Mouse (Mus musculus) intestine, embryonic 14.5 days (tissue): ENCODE data around the gene Tbc1d2. TPM values are rescaled to one million over a fixed set of nuclear protein-coding genes. Genes with fewer than 3 reads are reported as not detected.

Source experiments
- ATAC-seq: fragments of 200-750 bp; cut with Nextera tagmentation; replicated peaks from 2 replicates; pipeline ENCODE4 v1.8.0; 2017; ENCODE audit warnings: low read depth, moderate number of reproducible peaks, moderate TSS enrichment, moderate library complexity; ENCODE audit not compliant: low FRiP score, low TSS enrichment
- DNase-seq: peaks from one replicate; pipeline ENCODE4 v3.0.0-alpha.2; 2018; ENCODE audit warnings: low spot score
- H3K27ac ChIP-seq: fragments of 300-500 bp; sonication (generic); 2 replicates; pipeline ENCODE4 v1.5.1; 2014; ENCODE audit warnings: low read depth, mild to moderate bottlenecking, control low read depth
- H3K27me3 ChIP-seq: fragments of 300-500 bp; sonication (generic); replicated peaks from 2 replicates; pipeline ENCODE4 v1.6.1; 2014; ENCODE audit warnings: low read length, control low read depth; ENCODE audit not compliant: control insufficient read depth, insufficient read depth
- H3K36me3 ChIP-seq: fragments of 300-500 bp; sonication (generic); 2 replicates; pipeline ENCODE4 v1.6.1; 2014; ENCODE audit warnings: low read length, control low read depth; ENCODE audit not compliant: control insufficient read depth, insufficient read depth
- H3K4me1 ChIP-seq: fragments of 300-500 bp; sonication (generic); replicated peaks from 2 replicates; pipeline ENCODE4 v1.6.1; 2014; ENCODE audit warnings: low read length, control low read depth, mixed read lengths; ENCODE audit not compliant: control insufficient read depth, insufficient read depth
- H3K4me2 ChIP-seq: fragments of 300-500 bp; sonication (generic); 2 replicates; pipeline ENCODE4 v1.6.1; 2014; ENCODE audit warnings: low read length
- H3K4me3 ChIP-seq: fragments of 300-500 bp; sonication (generic); 2 replicates; pipeline ENCODE4 v1.5.1; 2014; ENCODE audit warnings: low read depth, low read length, control low read depth, mixed read lengths
- H3K9ac ChIP-seq: fragments of 300-500 bp; sonication (generic); 2 replicates; pipeline ENCODE4 v1.6.1; 2014; ENCODE audit warnings: mild to moderate bottlenecking, low read length
- H3K9me3 ChIP-seq: fragments of 300-500 bp; sonication (generic); 2 replicates; pipeline ENCODE4 v1.6.1; 2016; ENCODE audit warnings: low read length, control low read depth; ENCODE audit not compliant: control insufficient read depth
- WGBS: fragments of 180-500 bp; shearing (Covaris S2); extraction: QIAGEN DNeasy Blood & Tissue Kit; methylation state at CpG from one replicate; pipeline ENCODE4 v1.1.7; 2014; 5-methylcytosine and 5-hydroxymethylcytosine counted together
- polyA plus RNA-seq: library from polyadenylated mRNA; unstranded; fragments of >200 nt; fragmentation: Nextera tagmentation; extraction: Ambion mirVana; gene quantifications from 2 replicates; pipeline ENCODE4 v1.2.1, GENCODE M21; 2014

The Tbc1d2 gene
- polyA plus RNA-seq, 1 experiment from 2014 or later = 4.8 TPM

DNA sequence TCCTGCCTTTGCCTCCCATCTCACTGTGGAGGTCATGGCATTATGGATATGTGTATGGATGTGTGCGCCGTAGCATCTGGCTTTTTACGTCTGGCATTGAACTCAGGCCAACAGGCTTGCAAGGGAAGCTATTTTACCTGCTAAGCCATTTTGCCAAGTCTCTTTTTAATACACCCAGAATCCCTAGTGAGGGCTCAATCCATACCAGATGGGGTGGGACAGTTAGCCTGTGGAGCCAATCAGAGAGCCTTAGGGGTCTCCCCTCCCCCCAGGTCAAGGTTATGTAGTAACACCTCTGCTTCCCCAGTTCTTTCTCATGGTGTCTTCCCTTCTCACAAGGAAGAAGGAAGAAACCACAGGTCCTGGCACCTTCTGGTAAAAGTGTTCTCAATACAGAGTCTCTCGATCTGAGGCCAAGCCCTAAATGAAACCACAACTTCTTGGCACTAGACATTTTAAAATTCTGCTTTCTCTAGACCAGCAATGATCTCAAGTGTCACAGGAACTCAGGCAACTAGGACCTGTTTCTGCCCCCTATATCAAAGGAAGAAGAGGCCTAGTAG lies 84.5 kb downstream of the Tbc1d2 start:
- Histone ChIP-seq H3K9ac (no peak overlapping the region), H3K27ac (no peak overlapping the region), H3K4me2 (no peak overlapping the region), H3K27me3 (no peaks in the 10 kb centered on the region), H3K9me3 (no peaks in the 10 kb centered on the region), H3K4me3 (no peak overlapping the region), H3K36me3 (no peaks in the 10 kb centered on the region), H3K4me1 (peaks cover 1% of the 10 kb centered on the region; the same call in 1 of the 2 replicates)
- 90% methylated on average over 4 of the region's 4 CpGs for WGBS
- ATAC-seq (no peak), DNase-seq (no peak)

- H3K4me1 ChIP-seq = peaks cover 5% of the 10 kb centered on the region; the same call in 1 of the 2 replicates
- 81% methylated on average over 4 of the region's 4 CpGs for WGBS
- no peak for DNase-seq
- no peak overlapping the region for H3K4me3 ChIP-seq
- H3K27ac ChIP-seq = no peak overlapping the region
- H3K9ac ChIP-seq = no peak overlapping the region
- H3K4me2 ChIP-seq = no peak overlapping the region
- H3K9me3 ChIP-seq = no peaks in the 10 kb centered on the region
- no peak for ATAC-seq
- no peaks in the 10 kb centered on the region for H3K36me3 ChIP-seq
- H3K27me3 ChIP-seq = no peaks in the 10 kb centered on the region
These were observed 85.8 kb downstream of the Tbc1d2 start for GRCm38 (mm10) chr4:46564247-46564646.

- DNase-seq (no peak), ATAC-seq (no peak)
- H3K4me2 ChIP-seq = no peak overlapping the region
- 67% methylated on average over 10 of the region's 10 CpGs for WGBS
- no peak overlapping the region for H3K9ac ChIP-seq
- H3K4me3 ChIP-seq = no peak overlapping the region
- H3K9me3 ChIP-seq = no peaks in the 10 kb centered on the region
- no peaks in the 10 kb centered on the region for H3K36me3 ChIP-seq
- no peaks in the 10 kb centered on the region for H3K27me3 ChIP-seq
- peaks cover 5% of the 10 kb centered on the region; the same call in 1 of the 2 replicates for H3K4me1 ChIP-seq
- no peak overlapping the region for H3K27ac ChIP-seq
These were observed 86.2 kb downstream of the Tbc1d2 start for GRCm38 (mm10) chr4:46563847-46564246.

- Histone ChIP-seq H3K9me3 (no peaks in the 10 kb centered on the region), H3K27ac (no peak overlapping the region), H3K4me1 (peaks cover 5% of the 10 kb centered on the region; the same call in 1 of the 2 replicates), H3K9ac (no peak overlapping the region), H3K4me3 (no peak overlapping the region), H3K27me3 (no peaks in the 10 kb centered on the region), H3K4me2 (no peak overlapping the region), H3K36me3 (no peaks in the 10 kb centered on the region)
- 97% methylated on average over 14 of the region's 14 CpGs for WGBS
- no peak for DNase-seq
- ATAC-seq = no peak
These were observed 87.2 kb downstream of the Tbc1d2 start for GRCm38 (mm10) chr4:46562841-46563240.

- H3K4me3 ChIP-seq = no peak overlapping the region
- no peaks in the 10 kb centered on the region for H3K9me3 ChIP-seq
- peaks cover 5% of the 10 kb centered on the region; the same call in 1 of the 2 replicates for H3K4me1 ChIP-seq
- no peak overlapping the region for H3K27ac ChIP-seq
- H3K4me2 ChIP-seq = no peak overlapping the region
- no peak for DNase-seq
- no peak overlapping the region for H3K9ac ChIP-seq
- 83% methylated on average over 5 of the region's 5 CpGs for WGBS
- no peak for ATAC-seq
- H3K36me3 ChIP-seq = no peaks in the 10 kb centered on the region
- no peaks in the 10 kb centered on the region for H3K27me3 ChIP-seq
These were observed 88.0 kb downstream of the Tbc1d2 start for GRCm38 (mm10) chr4:46562037-46562436.

DNA sequence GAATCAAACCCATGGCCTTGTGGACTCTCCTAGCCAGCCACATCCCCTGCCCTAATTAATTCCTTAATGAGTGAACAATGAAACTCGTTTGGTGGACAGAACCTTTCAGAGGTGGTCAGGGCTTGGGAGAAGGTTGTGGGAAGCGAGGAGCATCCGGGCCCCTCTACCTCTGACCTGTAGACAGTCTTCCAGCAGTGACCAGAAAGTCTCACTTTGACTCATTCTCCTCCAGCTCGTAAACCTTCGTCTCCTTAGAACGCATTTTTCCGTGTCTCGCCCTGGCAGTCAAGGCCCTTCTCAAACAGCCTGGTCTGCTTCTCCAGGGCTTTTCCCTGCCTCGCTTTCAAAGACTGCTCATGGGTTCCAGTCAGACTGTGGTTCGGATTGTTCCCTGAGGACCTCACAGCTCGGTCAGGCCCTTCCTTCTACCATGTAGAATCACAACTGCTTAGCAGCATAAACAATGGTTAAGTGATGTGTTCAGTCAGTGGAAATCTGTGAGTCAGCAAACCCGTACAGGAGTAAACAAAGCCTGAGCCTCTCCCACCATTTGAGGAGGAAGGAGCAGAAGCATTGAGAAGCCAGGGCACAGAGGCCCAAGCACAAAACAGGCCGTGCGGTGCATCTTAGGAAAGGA lies 89.8 kb downstream of the Tbc1d2 start:
- no peaks in the 10 kb centered on the region for H3K27me3 ChIP-seq
- no peak for ATAC-seq
- H3K4me3 ChIP-seq = no peak overlapping the region
- H3K9ac ChIP-seq = no peak overlapping the region
- no peaks in the 10 kb centered on the region for H3K36me3 ChIP-seq
- H3K9me3 ChIP-seq = no peaks in the 10 kb centered on the region
- no peak for DNase-seq
- WGBS = 60% methylated on average over 14 of the region's 14 CpGs
- peaks cover 5% of the 10 kb centered on the region; the same call in 1 of the 2 replicates for H3K4me1 ChIP-seq
- no peak overlapping the region for H3K4me2 ChIP-seq
- H3K27ac ChIP-seq = no peak overlapping the region

GRCm38 (mm10) chr4:46558672-46559667 lies 91.0 kb downstream of the Tbc1d2 start:
- Histone ChIP-seq H3K9ac (no peak overlapping the region), H3K27me3 (no peaks in the 10 kb centered on the region), H3K9me3 (no peaks in the 10 kb centered on the region), H3K4me1 (peaks cover 5% of the 10 kb centered on the region; the same call in 1 of the 2 replicates), H3K27ac (peak overlapping the region; percentile 2; the same call in 1 of the 2 replicates), H3K4me2 (no peak overlapping the region), H3K36me3 (no peaks in the 10 kb centered on the region), H3K4me3 (no peak overlapping the region)
- ATAC-seq (peak; percentile 67), DNase-seq (no peak)
- WGBS = 57% methylated on average over 22 of the region's 22 CpGs

DNA sequence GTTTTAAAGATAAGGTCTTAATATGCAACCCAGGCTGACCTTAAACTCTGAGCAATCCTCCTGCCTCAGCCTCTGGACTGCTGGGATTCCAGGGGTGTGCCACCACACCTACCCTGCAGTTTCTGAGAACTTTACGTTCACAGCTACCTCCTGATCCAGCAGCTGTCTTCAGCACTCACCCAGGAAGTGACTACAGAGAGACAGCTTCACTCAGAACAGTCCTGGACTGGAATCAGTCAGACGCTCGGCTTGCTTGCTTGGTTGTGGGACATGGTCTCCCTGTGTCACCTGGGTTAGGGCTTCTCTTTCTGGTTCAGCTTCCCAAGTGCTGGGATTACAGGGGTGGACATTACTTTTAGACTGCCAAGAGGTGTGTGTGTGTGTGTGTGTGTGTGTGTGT lies 93.1 kb downstream of the Tbc1d2 start:
- H3K4me3 ChIP-seq = no peak overlapping the region

More for the DNA sequence above, 93.1 kb downstream of the Tbc1d2 start:
- WGBS = 81% methylated on average over 3 of the region's 3 CpGs
- H3K4me1 ChIP-seq = peaks cover 5% of the 10 kb centered on the region; the same call in 1 of the 2 replicates
- H3K27ac ChIP-seq = no peak overlapping the region
- no peak for DNase-seq
- no peak for ATAC-seq
- H3K9ac ChIP-seq = no peak overlapping the region
- H3K4me2 ChIP-seq = no peak overlapping the region
- no peaks in the 10 kb centered on the region for H3K9me3 ChIP-seq
- no peaks in the 10 kb centered on the region for H3K27me3 ChIP-seq
- no peaks in the 10 kb centered on the region for H3K36me3 ChIP-seq
